Mouse (Mus musculus) forebrain, embryonic 15.5 days (tissue): ENCODE measurements around the gene L2hgdh. TPM values are rescaled to one million over a fixed set of nuclear protein-coding genes. Genes with fewer than 3 reads are reported as not detected.
A peak's percentile ranks its signal among the peaks of the same experiment; 100 is the strongest.

Source experiments
- ATAC-seq: fragments of 200-750 bp; cut with Nextera tagmentation; replicated peaks from 2 replicates; pipeline ENCODE4 v1.8.0; 2017; ENCODE audit warnings: mild to moderate bottlenecking, moderate TSS enrichment, moderate library complexity
- H3K27ac ChIP-seq: fragments of 300-500 bp; sonication (generic); replicated peaks from 2 replicates; pipeline ENCODE4 v1.5.1; 2015; ENCODE audit warnings: mild to moderate bottlenecking, inconsistent platforms
- H3K27me3 ChIP-seq: fragments of 300-500 bp; sonication (generic); 2 replicates; pipeline ENCODE4 v1.6.1; 2015; ENCODE audit warnings: inconsistent platforms
- H3K36me3 ChIP-seq: fragments of 300-500 bp; sonication (generic); 2 replicates; pipeline ENCODE4 v1.6.1; 2015; ENCODE audit warnings: mild to moderate bottlenecking, inconsistent platforms
- H3K4me1 ChIP-seq: fragments of 300-500 bp; sonication (generic); 2 replicates; pipeline ENCODE4 v1.6.1; 2015; ENCODE audit warnings: inconsistent platforms
- H3K4me2 ChIP-seq: fragments of 300-500 bp; sonication (generic); replicated peaks from 2 replicates; pipeline ENCODE4 v1.6.1; 2015; ENCODE audit warnings: mild to moderate bottlenecking, inconsistent platforms
- H3K4me3 ChIP-seq: fragments of 300-500 bp; sonication (generic); 2 replicates; pipeline ENCODE4 v1.5.1; 2015; ENCODE audit warnings: mild to moderate bottlenecking, inconsistent platforms
- H3K9ac ChIP-seq: fragments of 300-500 bp; sonication (generic); replicated peaks from 2 replicates; pipeline ENCODE4 v1.6.1; 2015; ENCODE audit warnings: mild to moderate bottlenecking, inconsistent platforms
- H3K9me3 ChIP-seq: fragments of 300-500 bp; sonication (generic); 2 replicates; pipeline ENCODE4 v1.6.1; 2016; ENCODE audit warnings: inconsistent platforms
- WGBS: fragments of 180-500 bp; shearing (Covaris S2); methylation state at CpG from one replicate; pipeline ENCODE4 v1.1.7; 2015; ENCODE audit warnings: mixed read lengths; 5-methylcytosine and 5-hydroxymethylcytosine counted together
- polyA plus RNA-seq: library from polyadenylated mRNA; unstranded; fragments of >200 nt; fragmentation: Nextera tagmentation; extraction: Ambion mirVana; gene quantifications from 2 replicates; pipeline ENCODE4 v1.2.1, GENCODE M21; 2015

The L2hgdh gene
- polyA plus RNA-seq, 1 experiment from 2014 or later: 14.4 TPM

- ATAC-seq: peak; percentile 88
- H3K9ac ChIP-seq: peak overlapping the region; percentile 32; the same call in 1 of the 2 replicates
- H3K4me1 ChIP-seq: peaks cover 18% of the 10 kb centered on the region
- H3K9me3 ChIP-seq: no peaks in the 10 kb centered on the region
- no peaks in the 10 kb centered on the region for H3K36me3 ChIP-seq
- WGBS: 12% methylated on average over 22 of the region's 22 CpGs
- H3K4me3 ChIP-seq: peak overlapping the region; percentile 16
- no peaks in the 10 kb centered on the region for H3K27me3 ChIP-seq
- peak overlapping the region; percentile 48 for H3K4me2 ChIP-seq
- H3K27ac ChIP-seq: peak overlapping the region; percentile 50
Measured at GRCm38 (mm10) chr12:69757418-69758141, 32.9 kb upstream of the L2hgdh start.

- no peaks in the 10 kb centered on the region for H3K9me3 ChIP-seq
- ATAC-seq: no peak
- H3K9ac ChIP-seq: no peak overlapping the region
- no peak overlapping the region for H3K4me2 ChIP-seq
- H3K27me3 ChIP-seq: no peaks in the 10 kb centered on the region
- H3K27ac ChIP-seq: no peak overlapping the region
- H3K4me3 ChIP-seq: no peak overlapping the region
- peaks cover 18% of the 10 kb centered on the region for H3K4me1 ChIP-seq
- 80% methylated on average over 5 of the region's 5 CpGs for WGBS
- no peaks in the 10 kb centered on the region for H3K36me3 ChIP-seq
Measured at GRCm38 (mm10) chr12:69756015-69756414, 31.3 kb upstream of the L2hgdh start.

- Histone ChIP-seq H3K9ac (no peak overlapping the region), H3K4me3 (no peak overlapping the region), H3K27ac (no peak overlapping the region), H3K4me1 (peaks cover 16% of the 10 kb centered on the region), H3K9me3 (no peaks in the 10 kb centered on the region), H3K27me3 (no peaks in the 10 kb centered on the region), H3K36me3 (no peaks in the 10 kb centered on the region), H3K4me2 (no peak overlapping the region)
- ATAC-seq: no peak
- WGBS: 87% methylated on average over 5 of the region's 5 CpGs
Measured at GRCm38 (mm10) chr12:69753936-69754335, 29.3 kb upstream of the L2hgdh start.

GRCm38 (mm10) chr12:69751864-69752341 is 27.2 kb upstream of the L2hgdh start:
- no peaks in the 10 kb centered on the region for H3K27me3 ChIP-seq
- H3K9ac ChIP-seq: no peak overlapping the region
- ATAC-seq: no peak; the same call in 1 of the 2 replicates
- no peaks in the 10 kb centered on the region for H3K36me3 ChIP-seq
- H3K4me3 ChIP-seq: no peak overlapping the region
- H3K4me2 ChIP-seq: no peak overlapping the region
- H3K4me1 ChIP-seq: no peaks in the 10 kb centered on the region
- H3K9me3 ChIP-seq: no peaks in the 10 kb centered on the region
- H3K27ac ChIP-seq: no peak overlapping the region
- WGBS: 52% methylated on average over 10 of the region's 10 CpGs

GRCm38 (mm10) chr12:69744138-69744537 is 19.5 kb upstream of the L2hgdh start:
- no peak overlapping the region for H3K27ac ChIP-seq
- H3K4me1 ChIP-seq: peaks cover 5% of the 10 kb centered on the region; the same call in 1 of the 2 replicates
- WGBS: 94% methylated on average over 5 of the region's 5 CpGs
- H3K36me3 ChIP-seq: no peaks in the 10 kb centered on the region
- no peak overlapping the region for H3K4me3 ChIP-seq
- H3K27me3 ChIP-seq: no peaks in the 10 kb centered on the region
- H3K9me3 ChIP-seq: no peaks in the 10 kb centered on the region
- no peak overlapping the region for H3K4me2 ChIP-seq
- ATAC-seq: no peak
- H3K9ac ChIP-seq: no peak overlapping the region

GRCm38 (mm10) chr12:69741965-69742364 is 17.3 kb upstream of the L2hgdh start:
- H3K4me1 ChIP-seq: peaks cover 5% of the 10 kb centered on the region; the same call in 1 of the 2 replicates
- ATAC-seq: no peak
- H3K27me3 ChIP-seq: no peaks in the 10 kb centered on the region
- 90% methylated on average over 5 of the region's 5 CpGs for WGBS
- H3K27ac ChIP-seq: no peak overlapping the region
- no peak overlapping the region for H3K4me3 ChIP-seq
- no peaks in the 10 kb centered on the region for H3K36me3 ChIP-seq
- H3K4me2 ChIP-seq: no peak overlapping the region
- no peak overlapping the region for H3K9ac ChIP-seq
- no peaks in the 10 kb centered on the region for H3K9me3 ChIP-seq

- 83% methylated on average over 3 of the region's 3 CpGs for whole genome bisulfite sequencing
- no peak for ATAC-seq
Measured at GRCm38 (mm10) chr12:69733923-69734322, 9.2 kb upstream of the L2hgdh start.

GRCm38 (mm10) chr12:69733518-69733917 is 8.8 kb upstream of the L2hgdh start:
- Histone ChIP-seq H3K9ac (no peak overlapping the region), H3K4me1 (no peaks in the 10 kb centered on the region), H3K27me3 (no peaks in the 10 kb centered on the region), H3K4me3 (no peak overlapping the region), H3K4me2 (no peak overlapping the region), H3K27ac (no peak overlapping the region), H3K9me3 (no peaks in the 10 kb centered on the region), H3K36me3 (no peaks in the 10 kb centered on the region)
- peak; percentile 53; the same call in 1 of the 2 replicates for ATAC-seq
- WGBS: 5% methylated on average over 2 of the region's 2 CpGs

More at GRCm38 (mm10) chr12:69733923-69734322, 9.2 kb upstream of the L2hgdh start:
- Histone ChIP-seq H3K9me3 (no peaks in the 10 kb centered on the region), H3K4me1 (no peaks in the 10 kb centered on the region), H3K9ac (no peak overlapping the region), H3K4me3 (no peak overlapping the region), H3K4me2 (no peak overlapping the region), H3K36me3 (no peaks in the 10 kb centered on the region), H3K27ac (no peak overlapping the region), H3K27me3 (no peaks in the 10 kb centered on the region)

- Histone ChIP-seq H3K4me3 (no peak overlapping the region), H3K9me3 (no peaks in the 10 kb centered on the region), H3K4me1 (no peaks in the 10 kb centered on the region), H3K27ac (no peak overlapping the region), H3K9ac (no peak overlapping the region), H3K36me3 (no peaks in the 10 kb centered on the region), H3K4me2 (no peak overlapping the region), H3K27me3 (no peaks in the 10 kb centered on the region)
- WGBS: 40% methylated on average over 5 of the region's 5 CpGs
- ATAC-seq: no peak
Measured at GRCm38 (mm10) chr12:69732221-69732620, 7.5 kb upstream of the L2hgdh start.

- Histone ChIP-seq H3K27me3 (no peaks in the 10 kb centered on the region), H3K27ac (no peak overlapping the region), H3K9me3 (no peaks in the 10 kb centered on the region), H3K4me3 (no peak overlapping the region), H3K9ac (no peak overlapping the region), H3K4me2 (no peak overlapping the region), H3K36me3 (no peaks in the 10 kb centered on the region), H3K4me1 (peaks cover 5% of the 10 kb centered on the region)
- 72% methylated on average over 1 of the region's 1 CpGs for WGBS
- ATAC-seq: no peak
Measured at GRCm38 (mm10) chr12:69730306-69730705, 5.6 kb upstream of the L2hgdh start.

GRCm38 (mm10) chr12:69729246-69729645 is 4.6 kb upstream of the L2hgdh start:
- no peak for ATAC-seq
- Histone ChIP-seq H3K36me3 (no peaks in the 10 kb centered on the region), H3K27ac (peak overlapping the region; percentile 47)

GRCm38 (mm10) chr12:69724018-69724710 is 509 bp downstream of the L2hgdh start:
- Histone ChIP-seq H3K4me2 (peak overlapping the region; percentile 72), H3K27me3 (no peaks in the 10 kb centered on the region), H3K4me3 (peak overlapping the region; percentile 84), H3K4me1 (peaks cover 15% of the 10 kb centered on the region), H3K9ac (peak overlapping the region; percentile 73), H3K36me3 (peaks cover 14% of the 10 kb centered on the region), H3K27ac (no peak overlapping the region), H3K9me3 (peaks cover 5% of the 10 kb centered on the region; the same call in 1 of the 2 replicates)
- ATAC-seq: peak; percentile 14
- WGBS: under 1% methylated on average over 24 of the region's 24 CpGs

More at GRCm38 (mm10) chr12:69729246-69729645, 4.6 kb upstream of the L2hgdh start:
- no peaks in the 10 kb centered on the region for H3K9me3 ChIP-seq
- H3K4me1 ChIP-seq: peaks cover 8% of the 10 kb centered on the region
- H3K9ac ChIP-seq: no peak overlapping the region
- 95% methylated on average over 1 of the region's 1 CpGs for WGBS
- H3K27me3 ChIP-seq: no peaks in the 10 kb centered on the region
- no peak overlapping the region for H3K4me3 ChIP-seq
- H3K4me2 ChIP-seq: no peak overlapping the region
